Mouse (Mus musculus) hindbrain, embryonic 10.5 days (tissue): Measurements from ENCODE around the gene Cyp4a29. TPM values are rescaled to one million over a fixed set of nuclear protein-coding genes. Genes with fewer than 3 reads are reported as not detected.
"Not testable (repeated sequence)": the region's sequence is repeated elsewhere in the genome, so short reads cannot be mapped to it uniquely, and the experiment has no call there.

Experiments
- DNase-seq: peaks from one replicate; pipeline ENCODE4 v3.0.0-alpha.2; 2017; ENCODE audit warnings: low spot score
- H3K27ac ChIP-seq: fragments of 300-500 bp; sonication (generic); 2 replicates; pipeline ENCODE4 v1.5.1; 2016; ENCODE audit warnings: mild to moderate bottlenecking, moderate library complexity
- H3K27me3 ChIP-seq: fragments of 300-500 bp; sonication (generic); 2 replicates; pipeline ENCODE4 v1.6.1; 2016; ENCODE audit warnings: mild to moderate bottlenecking; ENCODE audit not compliant: poor library complexity, insufficient read depth, severe bottlenecking
- H3K36me3 ChIP-seq: fragments of 300-500 bp; sonication (generic); 2 replicates; pipeline ENCODE4 v1.6.1; 2016; ENCODE audit warnings: mild to moderate bottlenecking, moderate library complexity
- H3K4me1 ChIP-seq: fragments of 300-500 bp; sonication (generic); replicated peaks from 2 replicates; pipeline ENCODE4 v1.6.1; 2016; ENCODE audit warnings: mild to moderate bottlenecking
- H3K4me3 ChIP-seq: fragments of 300-500 bp; sonication (generic); 2 replicates; pipeline ENCODE4 v1.5.1; 2016; ENCODE audit warnings: mild to moderate bottlenecking, moderate library complexity
- H3K9me3 ChIP-seq: fragments of 300-500 bp; sonication (generic); 2 replicates; pipeline ENCODE4 v1.6.1; 2016; ENCODE audit warnings: mild to moderate bottlenecking, moderate library complexity
- WGBS: fragments of 180-500 bp; shearing (Covaris S2); methylation state at CpG from one replicate; pipeline ENCODE4 v1.1.7; 2016; 5-methylcytosine and 5-hydroxymethylcytosine counted together
- polyA plus RNA-seq: library from polyadenylated mRNA; unstranded; fragments of >200 nt; fragmentation: Nextera tagmentation; extraction: Ambion mirVana; gene quantifications from 2 replicates; pipeline ENCODE4 v1.2.1, GENCODE M21; 2016

The Cyp4a29 gene
- polyA plus RNA-seq, result not detected in 2 replicates

- WGBS, result 89% methylated on average over 3 of the region's 3 CpGs
- Histone ChIP-seq H3K4me3 (no peak within 1 kb of the TSS), H3K27me3 (no peaks in the 10 kb centered on the region), H3K9me3 (no peaks in the 10 kb centered on the region), H3K36me3 (no peaks in the 10 kb centered on the region), H3K4me1 (no peaks in the 10 kb centered on the region), H3K27ac (no peak within 1 kb of the TSS)
- no peak for DNase-seq
These were observed at the start of gene Cyp4a29 for GRCm38 (mm10) chr4:115241784-115242183. Gene Cyp4a29 (plus strand): TSS chr4:115242084.

- not testable (repeated sequence) for H3K36me3 ChIP-seq, H3K4me1 ChIP-seq, H3K27me3 ChIP-seq, H3K27ac ChIP-seq, H3K9me3 ChIP-seq, H3K4me3 ChIP-seq, DNase-seq
- 86% methylated on average over 2 of the region's 2 CpGs for WGBS
These were observed 9.0 kb upstream of the Cyp4a29 start for GRCm38 (mm10) chr4:115232901-115233300.

GRCm38 (mm10) chr4:115236462-115237096 is 5.3 kb upstream of the Cyp4a29 start:
- H3K36me3 ChIP-seq, result no peaks in the 10 kb centered on the region
- DNase-seq, result no peak
- WGBS, result 76% methylated on average over 1 of the region's 1 CpGs
- no peak overlapping the region for H3K4me3 ChIP-seq
- H3K27ac ChIP-seq, result no peak overlapping the region
- H3K4me1 ChIP-seq, result no peaks in the 10 kb centered on the region
- H3K27me3 ChIP-seq, result no peaks in the 10 kb centered on the region
- H3K9me3 ChIP-seq, result no peaks in the 10 kb centered on the region

- H3K4me1 ChIP-seq, H3K9me3 ChIP-seq, H3K27me3 ChIP-seq, H3K36me3 ChIP-seq, H3K27ac ChIP-seq, H3K4me3 ChIP-seq, DNase-seq: not testable (repeated sequence)
- 83% methylated on average over 3 of the region's 4 CpGs for WGBS
These were observed 23.0 kb downstream of the Cyp4a29 start for GRCm38 (mm10) chr4:115264687-115265569.

DNA sequence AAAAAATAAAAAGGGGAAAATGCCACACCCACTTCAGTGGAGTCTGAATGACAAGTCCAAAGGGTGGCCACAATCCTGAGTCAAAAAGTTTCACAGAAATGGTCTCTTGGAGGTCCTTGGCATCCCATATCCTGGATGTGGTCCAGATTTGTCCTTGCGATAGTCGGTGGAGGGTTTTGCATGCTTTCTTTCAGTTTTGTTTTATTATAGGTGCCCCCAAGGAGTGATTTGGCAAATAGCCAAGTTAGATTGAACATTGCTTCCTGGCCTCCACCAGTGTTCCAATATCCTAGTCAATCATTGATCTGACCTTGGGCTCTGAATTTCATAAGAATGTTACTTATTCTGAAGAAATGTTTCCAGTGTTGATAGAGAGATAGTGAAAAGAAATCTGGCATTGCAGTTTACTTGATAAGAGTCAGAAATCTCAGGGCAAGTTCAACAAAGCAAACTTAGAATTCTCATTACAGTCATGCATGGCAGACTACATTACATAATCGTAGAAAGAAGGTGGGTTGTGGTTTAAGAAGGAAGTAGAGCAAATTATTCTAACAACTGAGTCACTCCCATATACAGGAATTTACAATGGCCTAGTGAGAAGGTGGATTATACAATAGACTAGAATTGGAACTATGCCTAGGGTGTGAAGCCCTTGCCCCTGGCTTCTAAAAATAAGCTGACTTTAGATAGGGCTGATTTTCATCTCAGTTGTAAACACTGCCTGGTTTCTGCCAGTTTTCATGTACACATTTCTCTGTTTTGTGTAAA is 36.5 kb downstream of the Cyp4a29 start:
- not testable (repeated sequence) for DNase-seq, H3K27me3 ChIP-seq, H3K9me3 ChIP-seq, H3K4me3 ChIP-seq, H3K4me1 ChIP-seq, H3K27ac ChIP-seq, H3K36me3 ChIP-seq
- WGBS, result 95% methylated on average over 2 of the region's 3 CpGs

GRCm38 (mm10) chr4:115280342-115280741 is 38.5 kb downstream of the Cyp4a29 start:
- DNase-seq, result no peak
- H3K9me3 ChIP-seq, result no peaks in the 10 kb centered on the region
- no peaks in the 10 kb centered on the region for H3K27me3 ChIP-seq
- peaks cover 8% of the 10 kb centered on the region for H3K4me1 ChIP-seq
- peak overlapping the region; percentile 74; the same call in 1 of the 2 replicates for H3K27ac ChIP-seq
- peak overlapping the region; percentile 57 for H3K4me3 ChIP-seq
- no peaks in the 10 kb centered on the region for H3K36me3 ChIP-seq

DNA sequence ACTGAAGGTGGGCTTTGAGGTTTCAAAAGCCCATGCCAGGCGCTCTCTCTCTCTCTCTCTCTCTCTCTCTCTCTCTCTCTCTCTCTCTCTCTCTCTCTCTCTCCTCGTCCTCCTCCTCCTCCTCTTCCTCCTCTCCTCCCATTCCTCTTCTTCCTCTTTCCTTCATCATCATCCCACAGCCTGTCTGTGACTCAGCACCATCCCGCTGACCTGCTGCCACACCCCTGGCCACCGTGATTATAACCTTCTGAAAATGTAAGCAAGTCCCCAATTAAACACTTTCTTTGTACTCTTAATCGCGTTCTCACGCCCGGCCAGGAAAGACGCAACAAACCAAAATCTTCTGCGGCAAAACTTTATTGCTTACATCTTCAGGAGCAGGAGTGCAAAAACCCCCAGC is 38.9 kb downstream of the Cyp4a29 start:
- WGBS, result 15% methylated on average over 10 of the region's 10 CpGs
- H3K27ac ChIP-seq, result peak overlapping the region; percentile 74
- peak overlapping the region; percentile 57 for H3K4me3 ChIP-seq
- H3K9me3 ChIP-seq, H3K27me3 ChIP-seq, H3K36me3 ChIP-seq, H3K4me1 ChIP-seq: not testable (repeated sequence)
- peak; percentile 11 for DNase-seq

DNA sequence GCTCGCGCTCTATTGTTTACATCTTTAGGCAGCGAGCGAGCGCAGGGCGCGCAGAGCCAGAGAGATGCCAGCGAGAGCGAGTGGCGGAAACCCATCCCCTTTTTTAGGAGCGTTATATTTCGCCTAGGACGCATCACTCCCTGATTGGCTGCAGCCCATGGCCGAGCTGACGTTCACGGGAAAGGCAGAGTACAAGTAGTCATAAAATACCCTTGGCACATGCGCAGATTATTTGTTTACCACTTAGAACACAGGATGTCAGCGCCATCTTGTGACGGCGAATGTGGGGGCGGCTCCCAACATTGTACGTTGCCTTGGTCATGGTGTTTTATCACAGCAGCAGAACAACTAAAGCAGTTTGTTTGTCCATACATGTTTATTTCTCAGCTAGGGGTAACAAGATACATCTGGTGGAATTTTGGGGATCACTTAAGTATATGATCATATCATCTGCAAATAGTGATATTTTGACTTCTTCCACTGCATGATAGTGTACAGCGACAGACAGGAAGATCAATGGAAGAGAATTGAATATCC is 39.4 kb downstream of the Cyp4a29 start:
- peak; percentile 38 for DNase-seq
- WGBS, result 8% methylated on average over 23 of the region's 23 CpGs
- H3K27me3 ChIP-seq, H3K9me3 ChIP-seq, H3K36me3 ChIP-seq, H3K4me1 ChIP-seq: not testable (repeated sequence)
- Histone ChIP-seq H3K27ac (peak overlapping the region; percentile 74; the same call in 1 of the 2 replicates), H3K4me3 (peak overlapping the region; percentile 57)

- not testable (repeated sequence) for H3K36me3 ChIP-seq, DNase-seq, H3K9me3 ChIP-seq, H3K4me1 ChIP-seq, H3K27me3 ChIP-seq, H3K27ac ChIP-seq, H3K4me3 ChIP-seq
These were observed 56.9 kb downstream of the Cyp4a29 start, which contains the start of gene Cyp4a12a for GRCm38 (mm10) chr4:115298746-115299145. Gene Cyp4a12a (plus strand): TSS chr4:115299046.

Other genes with a start within 250 kb of the Cyp4a29 start
- gene Stil, start 241.9 kb upstream of the Cyp4a29 start, polyA plus RNA-seq, result 15.0 and 20.0 TPM in 2 replicates
- 3.2 and 4.7 TPM in 2 replicates for gene Tal1, start 185.7 kb upstream of the Cyp4a29 start, polyA plus RNA-seq
- gene Pdzk1ip1, start 153.4 kb upstream of the Cyp4a29 start, polyA plus RNA-seq, result 8.1 and 12.5 TPM in 2 replicates
- gene Cyp4x1, start 107.8 kb upstream of the Cyp4a29 start, polyA plus RNA-seq, result 0.40 and 0.82 TPM in 2 replicates
- not detected in 2 replicates for gene Cyp4a12a, start 57.0 kb downstream of the Cyp4a29 start, polyA plus RNA-seq
- not detected in 2 replicates for gene Cyp4a12b, start 169.5 kb downstream of the Cyp4a29 start, polyA plus RNA-seq
- gene Cyp4a30b, start 210.5 kb downstream of the Cyp4a29 start, polyA plus RNA-seq, result not detected in 2 replicates